ENCODE assay signal across 19 mouse cellular contexts in genomic region chr15:10133781-10134180, GRCm38 (mm10). TPM values are rescaled to one million over a fixed set of nuclear protein-coding genes. Genes with fewer than 3 reads are reported as not detected.
"Had no signal": no experiment of that assay in that cellular context is flagged by ENCODE, and none has a peak within 500 bp of the region (broad histone marks: within the 10 kb centered on the region; RNA-seq: fewer than 3 reads in every experiment).

No protein-coding gene starts in this region.

- H3K9me3 ChIP-seq: midbrain, embryonic 10.5 days; midbrain, embryonic 12.5 days; neural tube, embryonic 13.5 days; neural tube, embryonic 15.5 days had no signal

- H3K27me3 ChIP-seq: midbrain, embryonic 12.5 days; neural tube, embryonic 13.5 days; neural tube, embryonic 15.5 days had no signal

- H3K36me3 ChIP-seq: midbrain, embryonic 10.5 days; midbrain, embryonic 12.5 days; neural tube, embryonic 13.5 days; neural tube, embryonic 15.5 days had no signal

- H3K4me1 ChIP-seq: midbrain, embryonic 10.5 days; midbrain, embryonic 12.5 days; neural tube, embryonic 13.5 days; neural tube, embryonic 15.5 days had no signal

- H3K4me3 ChIP-seq: midbrain, embryonic 10.5 days; midbrain, embryonic 12.5 days; myocyte; neural tube, embryonic 13.5 days; neural tube, embryonic 15.5 days had no signal

- H3K9ac ChIP-seq: lung, embryonic 14.5 days; midbrain, embryonic 12.5 days; neural tube, embryonic 13.5 days; neural tube, embryonic 15.5 days had no signal

- ATAC-seq: midbrain, embryonic 16.5 days had no signal

- DNase-seq: lung, adult 18-20 months; lung, embryonic 14.5 days; lung, postnatal 10 days; lung, postnatal 4 days; midbrain, embryonic 14.5 days; retina, postnatal 1 day; right cerebral cortex, adult 18-20 months; right cerebral cortex, postnatal 25 days; right cerebral cortex, postnatal 4 days; spleen, adult 18-20 months; thymus, adult 18-20 months; thymus, postnatal 36 days had no signal

- H3K27ac ChIP-seq: midbrain, embryonic 10.5 days; midbrain, embryonic 12.5 days; neural tube, embryonic 13.5 days; neural tube, embryonic 15.5 days had no signal

- H3K4me2 ChIP-seq: lung, embryonic 14.5 days; midbrain, embryonic 12.5 days; neural tube, embryonic 13.5 days; neural tube, embryonic 15.5 days had no signal

RNA-seq across cellular contexts. Expression of gene Prlr, which starts 43.3 kb away (rescaled TPM):
- total RNA-seq: megakaryocyte, adult 5-6 weeks had no signal
- polyA plus RNA-seq: myocyte had no signal
